Comparison of ENCODE assay signal across 14 mouse cellular contexts in genomic region chr5:52539483-52539882, GRCm38 (mm10). TPM values are rescaled to one million over a fixed set of nuclear protein-coding genes. Genes with fewer than 3 reads are reported as not detected.
DNase-seq lines count a peak whose midpoint lies in the region; ATAC-seq and TF ChIP-seq lines count a peak whose summit lies in the region.
"Had no signal": no experiment of that assay in that cellular context is flagged by ENCODE, and none has a peak within 500 bp of the region (broad histone marks: within the 10 kb centered on the region; RNA-seq: fewer than 3 reads in every experiment).

No protein-coding gene starts in this region.

- no peak overlapping the region for H3K4me2 ChIP-seq in heart, embryonic 13.5 days
- no peak overlapping the region for H3K4me2 ChIP-seq in heart, embryonic 11.5 days
- H3K4me2 ChIP-seq in lung, embryonic 15.5 days, result no peak overlapping the region
- no peak overlapping the region for H3K4me2 ChIP-seq in lung, postnatal 0 days (replicated peaks; ENCODE audit: low read depth, low read length)
- no peak overlapping the region for H3K4me2 ChIP-seq in hindbrain, postnatal 0 days (ENCODE audit: low read depth, low read length)
- H3K4me2 ChIP-seq: hindbrain, embryonic 12.5 days had no signal

- 0 out of 2 replicates have a peak, but pooled peaks cover 4% of the 10 kb centered on the region for H3K36me3 ChIP-seq in heart, embryonic 13.5 days
- no peaks in the 10 kb centered on the region for H3K36me3 ChIP-seq in heart, embryonic 11.5 days (ENCODE audit: control insufficient read depth, insufficient read depth, low read length)
- no peaks in the 10 kb centered on the region for H3K36me3 ChIP-seq in lung, embryonic 15.5 days
- no peaks in the 10 kb centered on the region for H3K36me3 ChIP-seq in lung, postnatal 0 days (ENCODE audit: insufficient read depth, low read length)
- H3K36me3 ChIP-seq in hindbrain, postnatal 0 days (ENCODE audit: insufficient read depth, low read length), result no peaks in the 10 kb centered on the region
- H3K36me3 ChIP-seq: hindbrain, embryonic 12.5 days had no signal

- H3K27ac ChIP-seq in heart, embryonic 13.5 days (replicated peaks), result 0 out of 2 replicates have a peak overlapping the region, but pooled peaks have one; percentile 3
- no peak overlapping the region for H3K27ac ChIP-seq in heart, embryonic 11.5 days (ENCODE audit: low read depth, low read length)
- H3K27ac ChIP-seq in lung, embryonic 15.5 days, result peak overlapping the region; percentile 67
- H3K27ac ChIP-seq in lung, postnatal 0 days (ENCODE audit: low read length), result no peak overlapping the region
- H3K27ac ChIP-seq in hindbrain, postnatal 0 days, result no peak overlapping the region
- H3K27ac ChIP-seq: gastrocnemius, adult 2 months; hindbrain, embryonic 12.5 days had no signal

- H3K9me3 ChIP-seq in heart, embryonic 13.5 days, result no peaks in the 10 kb centered on the region
- H3K9me3 ChIP-seq in heart, embryonic 11.5 days (replicated peaks; ENCODE audit: control insufficient read depth, low read length), result no peaks in the 10 kb centered on the region
- H3K9me3 ChIP-seq in lung, embryonic 15.5 days, result no peaks in the 10 kb centered on the region
- no peaks in the 10 kb centered on the region for H3K9me3 ChIP-seq in lung, postnatal 0 days (ENCODE audit: low read length)
- H3K9me3 ChIP-seq in hindbrain, postnatal 0 days (ENCODE audit: low read length), result no peaks in the 10 kb centered on the region
- H3K9me3 ChIP-seq: hindbrain, embryonic 12.5 days had no signal

- peaks cover 26% of the 10 kb centered on the region for H3K4me1 ChIP-seq in heart, embryonic 13.5 days
- H3K4me1 ChIP-seq in heart, embryonic 11.5 days (ENCODE audit: control insufficient read depth, insufficient read depth, low read length), result 0 out of 2 replicates have a peak, but pooled peaks cover 8% of the 10 kb centered on the region
- H3K4me1 ChIP-seq in lung, embryonic 15.5 days, result peaks cover 24% of the 10 kb centered on the region
- H3K4me1 ChIP-seq in lung, adult 2 months (ENCODE audit: control insufficient read depth, insufficient read depth, low read length), result no peaks in the 10 kb centered on the region; the same call in 1 of the 2 replicates
- H3K4me1 ChIP-seq in lung, postnatal 0 days (ENCODE audit: insufficient read depth, low read depth, low read length), result no peaks in the 10 kb centered on the region
- H3K4me1 ChIP-seq in hindbrain, postnatal 0 days (ENCODE audit: insufficient read depth, low read length), result no peaks in the 10 kb centered on the region
- H3K4me1 ChIP-seq: hindbrain, embryonic 12.5 days had no signal

- ATAC-seq in heart, embryonic 13.5 days (ENCODE audit: extremely low read depth, insufficient number of reproducible peaks, low FRiP score, low TSS enrichment), result no peak
- no peak for ATAC-seq in heart, embryonic 11.5 days (replicated peaks; ENCODE audit: insufficient number of reproducible peaks, low FRiP score, low TSS enrichment)
- ATAC-seq in lung, embryonic 15.5 days (ENCODE audit: borderline replicate concordance, extremely low read depth, low FRiP score, low TSS enrichment), result peak; percentile 79
- peak; percentile 78 for ATAC-seq in lung, postnatal 0 days
- no peak for ATAC-seq in hindbrain, postnatal 0 days
- ATAC-seq: forebrain, embryonic 14.5 days had no signal

- DNase-seq in lung, adult 2 months, result no peak
- DNase-seq in lung, postnatal 0 days (ENCODE audit: low spot score), result peak; percentile 80
- peak; percentile 26 for DNase-seq in yolk sac, embryonic 10.5 days (ENCODE audit: low spot score)
- no peak for DNase-seq in gastrocnemius, postnatal 4 days (ENCODE audit: low spot score in 2 of 2)
- no peak for DNase-seq in hindbrain, postnatal 0 days (ENCODE audit: low spot score)
- DNase-seq: adrenal gland, postnatal 36 days; gastrocnemius, adult 2 months; thymus, postnatal 14 days had no signal

- TF ChIP-seq POLR2A in lung, adult 2 months (IDR thresholded peaks at IDR 0.05; ENCODE audit: borderline replicate concordance, extremely low read depth, low read depth, low read length), result no peak

- TF ChIP-seq CTCF in lung, adult 2 months (IDR thresholded peaks at IDR 0.05; ENCODE audit: insufficient read depth, low read length), result no peak
- TF ChIP-seq CTCF in lung, postnatal 0 days (IDR thresholded peaks at IDR 0.05), result no peak
- no peak for TF ChIP-seq CTCF in hindbrain, postnatal 0 days (IDR thresholded peaks at IDR 0.05; ENCODE audit: low read depth)

- no peak overlapping the region for H3K9ac ChIP-seq in heart, embryonic 13.5 days
- no peak overlapping the region for H3K9ac ChIP-seq in heart, embryonic 11.5 days (ENCODE audit: low read depth, low read length)
- no peak overlapping the region for H3K9ac ChIP-seq in lung, embryonic 15.5 days
- no peak overlapping the region; the same call in 1 of the 2 replicates for H3K9ac ChIP-seq in lung, postnatal 0 days (replicated peaks; ENCODE audit: low read depth)
- no peak overlapping the region for H3K9ac ChIP-seq in hindbrain, postnatal 0 days (replicated peaks; ENCODE audit: low read length)
- H3K9ac ChIP-seq: hindbrain, embryonic 12.5 days had no signal

- no peak overlapping the region for H3K4me3 ChIP-seq in heart, embryonic 13.5 days
- no peak overlapping the region for H3K4me3 ChIP-seq in heart, embryonic 11.5 days (ENCODE audit: low read depth, low read length)
- no peak overlapping the region for H3K4me3 ChIP-seq in lung, embryonic 15.5 days
- H3K4me3 ChIP-seq in lung, adult 2 months (replicated peaks; ENCODE audit: extremely low read depth, low read depth, low read length), result no peak overlapping the region
- H3K4me3 ChIP-seq in lung, postnatal 0 days (ENCODE audit: low read depth, low read length), result no peak overlapping the region
- no peak overlapping the region for H3K4me3 ChIP-seq in hindbrain, postnatal 0 days (ENCODE audit: low read length)
- H3K4me3 ChIP-seq: gastrocnemius, adult 2 months; hindbrain, embryonic 12.5 days had no signal

- no peaks in the 10 kb centered on the region for H3K27me3 ChIP-seq in heart, embryonic 13.5 days (replicated peaks)
- no peaks in the 10 kb centered on the region for H3K27me3 ChIP-seq in heart, embryonic 11.5 days (ENCODE audit: control insufficient read depth, insufficient read depth, low read length)
- H3K27me3 ChIP-seq in lung, embryonic 15.5 days, result no peaks in the 10 kb centered on the region
- H3K27me3 ChIP-seq in lung, postnatal 0 days (replicated peaks; ENCODE audit: insufficient read depth, low read length), result no peaks in the 10 kb centered on the region
- no peaks in the 10 kb centered on the region for H3K27me3 ChIP-seq in hindbrain, postnatal 0 days (ENCODE audit: insufficient read depth, low read length)
- H3K27me3 ChIP-seq: hindbrain, embryonic 12.5 days had no signal

- TF ChIP-seq EP300 in lung, postnatal 0 days (IDR thresholded peaks at IDR 0.05), result no peak

RNA-seq across cellular contexts. Expression of gene Lgi2, which starts 26.8 kb away (rescaled TPM):
- 2.0 and 2.1 TPM in 2 replicates for polyA plus RNA-seq in heart, embryonic 13.5 days (2015; fragmentation: Nextera tagmentation; extraction: Ambion mirVana)
- 3.0 and 3.5 TPM in 2 replicates for polyA plus RNA-seq in heart, embryonic 11.5 days (2014; fragmentation: Nextera tagmentation; extraction: Ambion mirVana)
- 2.1 and 2.2 TPM in 2 replicates for polyA plus RNA-seq in lung, embryonic 15.5 days (2015; fragmentation: Nextera tagmentation; extraction: Ambion mirVana)
- polyA plus RNA-seq in lung, adult 2 months (2012; rRNA removed), result 1.6 and 2.0 TPM in 2 replicates
- polyA plus RNA-seq in lung, postnatal 0 days (2015; fragmentation: Nextera tagmentation; extraction: Ambion mirVana), result 2.0 and 2.1 TPM in 2 replicates
- total RNA-seq in gastrocnemius, postnatal 4 days (2021), result 10 to 100 TPM in 1 of 2 experiments, 1 to 10 TPM in 1; 8.7 to 10.6 TPM
- 19.9 and 20.2 TPM in 2 replicates for total RNA-seq in hindbrain, postnatal 0 days (2014; rRNA removed)
- polyA plus RNA-seq in hindbrain, postnatal 0 days (2015; fragmentation: Nextera tagmentation; extraction: Ambion mirVana), result 11.1 and 11.6 TPM in 2 replicates
- total RNA-seq: MEL had no signal

Comparison
In these comparisons a context has a peak if more than half of its experiments do, and no peak if none do; other contexts are left out.
1. H3K27ac ChIP-seq: peak in heart, embryonic 13.5 days (single experiment) and lung, embryonic 15.5 days (single experiment); none in heart, embryonic 11.5 days (single experiment), lung, postnatal 0 days (single experiment) and hindbrain, postnatal 0 days (single experiment).
2. DNase-seq: peak in lung, postnatal 0 days (single experiment) and yolk sac, embryonic 10.5 days (single experiment); none in lung, adult 2 months (single experiment), gastrocnemius, postnatal 4 days (0 of 2) and hindbrain, postnatal 0 days (single experiment).
3. ATAC-seq: peak in lung, embryonic 15.5 days (single experiment) and lung, postnatal 0 days (single experiment); none in heart, embryonic 13.5 days (single experiment), heart, embryonic 11.5 days (single experiment) and hindbrain, postnatal 0 days (single experiment).